Mouse (Mus musculus) Patski (cell line): ENCODE data around the gene Uap1l1. TPM values are rescaled to one million over a fixed set of nuclear protein-coding genes. Genes with fewer than 3 reads are reported as not detected.
A peak's percentile ranks its signal among the peaks of the same experiment; 100 is the strongest.
"Not testable (repeated sequence)": the region's sequence is repeated elsewhere in the genome, so short reads cannot be mapped to it uniquely, and the experiment has no call there.

Experiments used
- ATAC-seq: fragments of 100-300 bp; one replicate; pipeline ENCODE4 v1.8.0; 2021
- CTCF ChIA-PET: fragments of 350-600 bp; sonication (Branson Sonifier 250); formaldehyde crosslinking; loops from one replicate; lab custom pipeline; 2022; ENCODE audit warnings: inconsistent platforms; lab: Charles Lee
- POLR2A ChIA-PET: fragments of 350-600 bp; sonication (Branson Sonifier 250); formaldehyde crosslinking; loops from one replicate; lab custom pipeline; 2022; ENCODE audit warnings: antibody characterized with exemption, inconsistent platforms; lab: Charles Lee
- DNase-seq: peaks from one replicate; pipeline ENCODE4 v3.0.0-alpha.2; 2011; ENCODE audit warnings: low read depth, low spot score
- H3K27me3 ChIP-seq: fragments of 371-371 bp; one replicate; pipeline ENCODE4 v1.5.1; 2021
- CTCF ChIP-seq: fragments of 100-300 bp; IDR thresholded peaks from one replicate; pipeline ENCODE4 v1.5.1; 2021
- in situ Hi-C: fragments of 300-500 bp; cut with MboI; formaldehyde crosslinking; loops from 3 replicates; pipeline ENCODE4 v1.11.1; 2018; ENCODE audit warnings: low pct_unique_long_range_greater_than_20kb, mixed read lengths
- polyA plus RNA-seq: library from polyadenylated mRNA; unstranded; gene quantifications from one replicate; pipeline ENCODE4 v1.2.3, GENCODE M21; 2021

Uap1l1 gene
- polyA plus RNA-seq = 108 TPM

DNA sequence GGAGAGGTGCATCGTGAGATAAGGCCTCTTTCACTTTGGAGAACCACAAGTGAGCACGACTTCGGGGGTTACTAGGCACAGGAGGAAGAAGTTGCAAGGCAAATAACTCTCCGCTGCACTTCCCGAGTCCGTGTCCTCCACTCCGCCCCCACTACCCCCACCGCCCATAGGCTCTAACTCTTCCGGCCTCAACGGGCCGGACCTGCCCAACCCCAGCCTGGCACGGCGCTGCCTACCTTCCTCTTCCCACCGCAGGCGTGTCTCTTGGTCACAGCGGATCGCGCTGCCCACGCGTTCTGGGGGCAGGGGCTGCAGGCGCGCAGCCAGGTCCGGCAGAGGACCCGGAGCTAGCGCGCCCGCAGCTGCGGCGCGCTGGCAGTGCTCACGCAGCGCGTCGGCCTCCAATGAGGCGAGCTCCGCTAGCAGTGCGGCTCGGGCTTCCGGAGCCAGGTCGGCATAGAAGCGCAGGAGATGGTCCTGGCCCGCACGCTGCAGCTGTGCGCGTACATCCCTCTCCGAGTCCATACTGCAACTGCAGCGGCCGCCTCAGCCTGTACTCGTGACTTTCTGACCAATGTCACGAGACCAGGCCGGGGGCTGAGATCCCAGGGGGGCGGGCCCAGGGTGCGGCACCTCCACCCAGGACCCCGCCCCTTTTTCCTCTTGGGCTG is at the start of gene Uap1l1:
Uap1l1 (minus strand) TSS at position 592 of the 671 bp plus-strand sequence.
- ATAC-seq = peak; percentile 66
- ChIA-PET POLR2A (interaction anchor here (0.6 to 0.8 kb wide), 2 partner anchors 16 to 213 kb away, joined by 3 to 4 read pairs; no protein-coding TSS in a partner anchor), CTCF (interaction anchor here (0.9 kb wide), 1 partner anchor 29 kb away, joined by 3 read pairs; no protein-coding TSS in a partner anchor)
- no peak for DNase-seq
- in situ Hi-C loops = loop anchor here (5.0 kb wide), 1 partner anchor 37 kb away; no protein-coding TSS in a partner anchor
- TF ChIP-seq CTCF = no peak
- no peaks in the 10 kb centered on the region for H3K27me3 ChIP-seq

DNA sequence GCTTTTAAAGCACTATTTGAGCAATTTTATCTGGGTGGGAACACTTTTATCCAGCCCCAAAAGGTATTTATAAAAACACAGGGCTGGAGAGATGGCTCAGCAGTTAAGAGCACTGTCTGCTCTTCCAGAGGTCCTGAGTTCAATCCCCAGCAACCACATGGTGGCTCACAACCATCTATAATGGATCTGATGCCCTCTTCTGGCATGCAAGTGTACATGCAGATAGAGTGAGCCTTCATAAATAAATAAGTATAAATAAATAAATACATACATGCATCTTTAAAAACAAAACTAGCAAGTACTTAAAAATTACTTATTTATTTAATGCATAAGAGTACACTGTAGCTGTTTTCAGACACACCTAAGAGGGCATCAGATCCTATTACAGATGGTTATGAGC is 48.0 kb upstream of the Uap1l1 start:
- DNase-seq, in situ Hi-C loops, ATAC-seq, H3K27me3 ChIP-seq: not testable (repeated sequence)
- POLR2A ChIA-PET = interaction anchor here (1.0 kb wide), 1 partner anchor 9 kb away, joined by 3 read pairs; the partner anchor contains the start of gene Fut7
- CTCF ChIA-PET = interaction anchor here (1.2 to 1.4 kb wide), 2 partner anchors 8 to 11 kb away, joined by 3 read pairs; no protein-coding TSS in a partner anchor

DNA sequence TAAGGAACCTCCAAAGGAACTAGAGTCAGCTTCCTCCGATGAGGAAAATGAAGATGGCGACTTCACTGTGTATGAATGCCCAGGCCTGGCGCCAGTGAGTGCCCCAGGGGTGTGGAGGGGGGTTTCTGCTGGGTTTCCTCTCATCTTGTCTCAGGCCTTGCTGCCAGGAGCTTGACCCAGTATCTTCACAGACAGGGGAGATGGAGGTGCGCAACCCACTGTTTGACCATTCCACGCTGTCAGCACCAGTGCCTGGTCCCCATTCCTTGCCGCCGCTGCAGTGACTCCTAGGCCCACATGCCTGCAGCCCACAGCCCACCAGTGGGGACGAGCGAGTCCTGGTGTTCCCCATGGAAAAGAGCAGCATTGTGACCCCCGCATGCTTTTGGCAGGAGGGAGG is 43.4 kb upstream of the Uap1l1 start:
- no peak for TF ChIP-seq CTCF
- ATAC-seq (no peak), DNase-seq (no peak)
- CTCF ChIA-PET = no interaction called here
- H3K27me3 ChIP-seq = no peaks in the 10 kb centered on the region
- in situ Hi-C loops = no loop called here
- POLR2A ChIA-PET = no interaction called here

DNA sequence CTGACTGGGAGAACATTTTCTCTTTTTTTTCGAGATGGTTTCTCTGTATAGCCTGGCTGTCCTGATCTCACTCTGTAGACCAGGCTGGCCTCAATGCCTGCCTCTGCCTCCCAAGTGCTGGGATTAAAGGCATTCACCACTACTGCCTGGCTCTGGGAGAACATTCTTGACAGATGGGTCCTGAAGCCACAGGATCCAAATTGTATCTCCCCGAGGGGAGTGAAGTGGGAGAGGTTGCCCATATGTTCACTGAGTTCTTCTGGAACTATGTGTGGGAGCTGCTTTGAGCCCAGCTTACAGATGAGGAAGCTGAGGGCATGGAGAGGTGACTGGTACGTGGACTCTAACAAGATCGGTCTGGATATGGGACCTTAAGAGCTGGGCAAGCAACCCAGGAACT is 38.5 kb upstream of the Uap1l1 start:
- H3K27me3 ChIP-seq = no peaks in the 10 kb centered on the region
- no peak for ATAC-seq
- no peak for DNase-seq
- CTCF ChIA-PET = no interaction called here
- POLR2A ChIA-PET = interaction anchor here (0.6 to 1.0 kb wide), 2 partner anchors 32 to 79 kb away, joined by 3 read pairs; partner anchors contain the start of gene Sapcd2
- in situ Hi-C loops = loop anchor here (5.0 kb wide), 1 partner anchor 37 kb away; the partner anchor contains the start of gene Uap1l1
- TF ChIP-seq CTCF = no peak

DNA sequence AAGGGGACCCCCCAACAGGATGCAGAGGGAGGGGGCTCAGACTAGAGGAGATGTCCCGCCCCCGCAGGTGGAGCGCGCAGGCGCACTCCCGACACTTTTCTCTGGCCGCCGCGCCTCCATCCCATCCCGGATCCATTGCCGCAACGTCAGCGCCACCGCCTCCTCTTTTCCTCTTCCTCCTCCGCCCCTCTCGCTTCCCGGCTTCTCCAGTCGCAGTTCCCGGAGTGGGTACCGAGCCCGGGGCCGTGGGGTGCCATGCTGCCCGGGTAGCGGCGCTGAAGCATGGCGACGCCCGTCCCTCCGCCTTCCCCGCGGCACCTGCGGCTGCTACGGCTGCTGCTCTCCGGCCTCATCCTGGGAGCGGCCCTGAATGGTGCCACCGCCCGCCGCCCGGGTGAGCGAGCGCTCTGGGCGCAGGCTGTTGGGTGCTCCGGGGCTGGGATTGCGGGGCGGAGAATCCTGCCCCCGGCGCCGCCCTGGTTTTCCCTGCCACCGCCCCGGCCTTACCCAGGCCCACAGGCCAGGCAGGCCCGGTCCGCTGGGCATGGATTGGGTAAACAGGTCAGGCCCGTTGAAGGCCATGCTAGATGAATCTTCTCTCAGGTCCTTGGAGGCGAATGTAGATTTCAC is 37.6 kb upstream of the Uap1l1 start:
- no peak for TF ChIP-seq CTCF
- H3K27me3 ChIP-seq = no peaks in the 10 kb centered on the region
- POLR2A ChIA-PET = no interaction called here
- in situ Hi-C loops = loop anchor here (5.0 kb wide), 1 partner anchor 36 kb away; the partner anchor contains the start of gene Uap1l1
- CTCF ChIA-PET = interaction anchor here (1.0 to 10.9 kb wide), 3 partner anchors 20 to 42 kb away, joined by 3 to 119 read pairs (median 4); partner anchors contain the start of gene Sapcd2
- ATAC-seq (peak; percentile 54), DNase-seq (no peak)

DNA sequence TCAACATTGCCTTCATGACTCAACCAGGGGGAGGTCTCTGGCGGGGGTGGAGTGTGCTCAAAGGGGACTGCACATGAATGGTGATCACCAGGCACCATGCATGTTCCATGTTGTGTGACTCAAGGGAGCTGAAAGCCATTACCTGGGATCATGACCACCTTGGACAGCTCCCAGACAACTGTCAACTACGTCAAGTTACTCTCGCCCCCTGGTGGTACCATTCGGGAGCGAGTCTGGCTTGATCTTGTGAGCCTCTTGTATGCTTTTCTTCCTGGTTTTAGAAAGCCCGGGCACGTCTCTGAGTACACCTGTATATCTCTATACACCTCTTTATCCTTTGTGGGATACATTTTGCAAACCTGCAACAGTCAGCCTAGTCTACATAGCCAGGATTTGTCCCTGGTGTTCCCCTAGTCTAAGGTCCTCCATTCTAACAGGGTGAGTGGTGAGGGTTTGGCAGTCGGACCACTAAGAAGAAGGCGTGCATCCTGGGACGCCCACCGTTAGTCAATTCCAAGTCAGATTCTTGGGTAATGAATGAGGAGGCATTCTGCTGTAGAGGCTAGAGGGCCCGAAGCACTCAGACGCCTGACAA is 37.0 kb upstream of the Uap1l1 start:
- POLR2A ChIA-PET = no interaction called here
- TF ChIP-seq CTCF = no peak
- in situ Hi-C loops = loop anchor here (5.0 kb wide), 1 partner anchor 35 kb away; the partner anchor contains the start of gene Uap1l1
- H3K27me3 ChIP-seq = no peaks in the 10 kb centered on the region
- DNase-seq = peak; percentile 69
- peak; percentile 42 for ATAC-seq
- CTCF ChIA-PET = interaction anchor here (0.7 to 10.9 kb wide), 6 partner anchors 11 to 41 kb away, joined by 3 to 119 read pairs (median 4); partner anchors contain the start of gene Sapcd2

DNA sequence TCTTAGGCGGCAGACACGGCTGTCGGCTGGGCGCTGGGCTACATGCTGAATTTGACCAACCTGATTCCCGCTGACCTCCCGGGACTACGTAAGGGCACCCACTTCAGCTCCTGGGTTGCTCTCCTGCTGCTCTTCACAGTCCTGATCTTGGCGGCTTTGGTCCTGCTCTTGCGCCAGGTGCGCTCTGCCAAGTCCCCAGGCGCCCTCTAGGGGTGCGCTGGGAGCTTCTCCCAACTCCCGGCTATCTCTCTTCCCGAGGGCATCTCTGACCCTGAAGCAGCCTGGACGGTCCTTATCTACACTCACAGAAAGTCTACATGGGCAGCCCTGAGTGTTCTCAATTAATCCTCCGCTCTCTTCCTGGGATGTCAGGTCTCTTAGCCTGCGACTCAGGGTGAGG is 35.3 kb upstream of the Uap1l1 start:
- CTCF ChIA-PET = interaction anchor here (1.0 to 10.9 kb wide), 9 partner anchors 8 to 172 kb away, joined by 3 to 119 read pairs (median 4); partner anchors contain the start of genes Fut7, Sapcd2 and Traf2
- H3K27me3 ChIP-seq = peaks cover 2% of the 10 kb centered on the region
- ATAC-seq (no peak), DNase-seq (no peak)
- TF ChIP-seq CTCF = no peak
- in situ Hi-C loops = loop anchor here (5.0 kb wide), 1 partner anchor 33 kb away; the partner anchor contains the start of gene Uap1l1
- POLR2A ChIA-PET = interaction anchor here (0.5 to 1.1 kb wide), 2 partner anchors 25 to 210 kb away, joined by 3 read pairs; no protein-coding TSS in a partner anchor

DNA sequence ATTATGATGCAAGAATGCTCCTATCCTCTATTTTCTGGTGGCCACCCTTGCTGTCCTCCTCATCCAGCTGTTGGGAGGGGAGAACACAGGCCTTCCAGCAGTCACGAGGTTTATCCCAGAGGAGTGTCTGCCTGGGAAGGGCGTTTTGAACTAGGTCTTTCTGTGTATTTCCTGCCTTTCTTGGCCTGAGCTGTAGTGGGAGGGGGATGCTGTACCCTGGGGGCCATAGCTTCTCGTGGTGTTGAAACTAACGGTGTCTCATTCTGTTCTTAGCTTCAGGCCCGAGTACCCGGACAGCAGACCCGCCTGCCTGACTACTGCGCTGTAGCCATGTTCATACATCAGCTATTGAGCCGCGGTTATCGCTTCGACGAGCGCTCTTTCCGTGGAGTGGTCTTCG is 34.8 kb upstream of the Uap1l1 start:
- in situ Hi-C loops = loop anchor here (5.0 kb wide), 1 partner anchor 33 kb away; the partner anchor contains the start of gene Uap1l1
- ATAC-seq (no peak), DNase-seq (no peak)
- H3K27me3 ChIP-seq = peaks cover 4% of the 10 kb centered on the region
- TF ChIP-seq CTCF = no peak
- CTCF ChIA-PET = interaction anchor here (1.0 to 10.9 kb wide), 9 partner anchors 8 to 172 kb away, joined by 3 to 119 read pairs (median 4); partner anchors contain the start of genes Fut7, Sapcd2 and Traf2
- POLR2A ChIA-PET = interaction anchor here (1.1 kb wide), 1 partner anchor 24 kb away, joined by 3 read pairs; no protein-coding TSS in a partner anchor

DNA sequence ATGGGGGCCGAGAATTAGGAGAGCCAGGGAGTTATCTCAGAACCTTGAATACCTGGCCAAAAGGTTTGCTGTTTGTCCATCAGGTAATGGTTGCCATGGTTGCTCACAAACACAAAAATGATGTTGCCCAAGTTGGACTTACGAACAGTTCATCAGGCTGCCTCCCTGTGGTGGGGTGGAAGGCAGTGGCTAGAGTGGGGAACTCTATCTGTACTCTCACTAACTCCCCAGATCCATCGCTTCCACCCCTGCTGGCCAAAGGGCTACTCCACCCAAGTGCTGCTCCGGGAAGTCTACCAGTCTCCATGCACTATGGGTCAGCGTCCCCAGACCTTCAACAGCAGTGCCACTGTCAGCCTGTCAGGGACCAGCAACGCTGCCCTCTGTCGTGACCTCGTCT is 33.6 kb upstream of the Uap1l1 start, which contains the start of gene Npdc1:
Npdc1 (plus strand) TSS at position 301 of the 400 bp plus-strand sequence.
- H3K27me3 ChIP-seq = peaks cover 4% of the 10 kb centered on the region
- TF ChIP-seq CTCF = no peak
- ChIA-PET CTCF (interaction anchor here (10.9 kb wide), 1 partner anchor 23 kb away, joined by 119 read pairs; the partner anchor contains the start of gene Sapcd2), POLR2A (no interaction called here)
- ATAC-seq (no peak), DNase-seq (no peak)
- in situ Hi-C loops = no loop called here
